Mouse (Mus musculus) testis, postnatal 10 days (tissue): ENCODE data around the gene Epdr1.

ENCODE experiments used
- DNase-seq: peaks from one replicate; pipeline ENCODE4 v3.0.0; 2021; ENCODE audit warnings: low spot score

Gene Epdr1

GRCm38 (mm10) chr13:19619216-19619927 lies at the start of gene Epdr1:
TSS of gene Epdr1 (minus strand) at chr13:19619927.
- DNase-seq: peak; percentile 73

- DNase-seq: no peak
These were observed 48.8 kb upstream of the Epdr1 start for GRCm38 (mm10) chr13:19668355-19669140.

GRCm38 (mm10) chr13:19652405-19652804 lies 32.7 kb upstream of the Epdr1 start:
- no peak for DNase-seq

- no peak for DNase-seq
These were observed 30.1 kb upstream of the Epdr1 start for GRCm38 (mm10) chr13:19649824-19650223.

- no peak for DNase-seq
These were observed 24.5 kb upstream of the Epdr1 start for GRCm38 (mm10) chr13:19644225-19644624.

- no peak for DNase-seq
These were observed 23.8 kb upstream of the Epdr1 start for GRCm38 (mm10) chr13:19643519-19643918.

- DNase-seq: no peak
These were observed 20.6 kb upstream of the Epdr1 start for GRCm38 (mm10) chr13:19640203-19640851.

- no peak for DNase-seq
These were observed 16.4 kb upstream of the Epdr1 start for GRCm38 (mm10) chr13:19636131-19636530.

GRCm38 (mm10) chr13:19630768-19631709 lies 11.3 kb upstream of the Epdr1 start:
- DNase-seq: no peak

- DNase-seq: no peak
These were observed 6.7 kb upstream of the Epdr1 start for GRCm38 (mm10) chr13:19626473-19626872.

GRCm38 (mm10) chr13:19624632-19625320 lies 5.0 kb upstream of the Epdr1 start:
- no peak for DNase-seq

- no peak for DNase-seq
These were observed 3.6 kb upstream of the Epdr1 start for GRCm38 (mm10) chr13:19623228-19623905.

- peak; percentile 64 for DNase-seq
These were observed 3.0 kb upstream of the Epdr1 start, which contains the start of gene Sfrp4 for GRCm38 (mm10) chr13:19622573-19623227. TSS of gene Sfrp4 (plus strand) at chr13:19623104.

- no peak for DNase-seq
These were observed 899 bp downstream of the Epdr1 start for GRCm38 (mm10) chr13:19618841-19619215.

GRCm38 (mm10) chr13:19618081-19618480 lies 1.6 kb downstream of the Epdr1 start:
- DNase-seq: no peak

GRCm38 (mm10) chr13:19614311-19614710 lies 5.4 kb downstream of the Epdr1 start:
- DNase-seq: no peak

- no peak for DNase-seq
These were observed 6.3 kb downstream of the Epdr1 start for GRCm38 (mm10) chr13:19613426-19613825.

- no peak for DNase-seq
These were observed 6.8 kb downstream of the Epdr1 start for GRCm38 (mm10) chr13:19612963-19613362.

- DNase-seq: no peak
These were observed 7.4 kb downstream of the Epdr1 start for GRCm38 (mm10) chr13:19612348-19612747.

- no peak for DNase-seq
These were observed 11.6 kb downstream of the Epdr1 start for GRCm38 (mm10) chr13:19608120-19608519.
